Comparison of ENCODE assay signal across 14 mouse cellular contexts in the genomic region with DNA sequence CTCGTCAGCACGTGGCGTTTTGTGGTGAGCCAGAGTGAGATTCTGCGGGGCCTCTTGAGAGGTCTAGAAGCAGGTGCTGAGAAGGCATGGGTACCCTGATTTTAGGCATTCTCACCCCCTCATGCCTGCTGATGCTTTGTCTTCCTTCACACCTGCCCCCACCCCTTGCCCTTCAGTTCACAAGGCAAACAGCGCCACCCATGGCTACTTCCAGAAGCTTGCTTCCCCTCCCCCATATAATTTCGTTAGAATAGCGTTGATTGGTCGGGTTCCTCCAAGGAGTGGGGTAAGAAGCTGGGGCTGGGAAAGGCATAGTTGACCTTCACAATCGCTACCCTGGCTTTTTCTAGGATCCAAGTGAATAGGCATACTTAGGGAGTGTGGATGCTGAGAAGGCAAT. TPM values are rescaled to one million over a fixed set of nuclear protein-coding genes. Genes with fewer than 3 reads are reported as not detected.
DNase-seq lines count a peak whose midpoint lies in the region; ATAC-seq and TF ChIP-seq lines count a peak whose summit lies in the region.
"Had no signal": no experiment of that assay in that cellular context is flagged by ENCODE, and none has a peak within 500 bp of the region (broad histone marks: within the 10 kb centered on the region; RNA-seq: fewer than 3 reads in every experiment).

No protein-coding gene starts in this region.

- no peak overlapping the region for H3K27ac ChIP-seq in heart, postnatal 0 days (ENCODE audit: low read depth)
- H3K27ac ChIP-seq in midbrain, embryonic 10.5 days (replicated peaks), result no peak overlapping the region; the same call in 1 of the 2 replicates
- H3K27ac ChIP-seq in midbrain, embryonic 16.5 days (ENCODE audit: low read length), result no peak overlapping the region
- H3K27ac ChIP-seq: forebrain, embryonic 15.5 days had no signal

- H3K9me3 ChIP-seq in heart, postnatal 0 days (replicated peaks; ENCODE audit: control insufficient read depth, low read length), result no peaks in the 10 kb centered on the region
- H3K9me3 ChIP-seq in midbrain, embryonic 10.5 days (replicated peaks), result no peaks in the 10 kb centered on the region
- no peaks in the 10 kb centered on the region for H3K9me3 ChIP-seq in midbrain, embryonic 16.5 days (replicated peaks; ENCODE audit: control insufficient read depth, low read length, poor library complexity, severe bottlenecking)
- H3K9me3 ChIP-seq: forebrain, embryonic 15.5 days had no signal

- no peak overlapping the region for H3K9ac ChIP-seq in heart, postnatal 0 days (replicated peaks; ENCODE audit: low read depth, low read length)
- no peak overlapping the region for H3K9ac ChIP-seq in midbrain, embryonic 16.5 days (ENCODE audit: low read depth, low read length)
- H3K9ac ChIP-seq: forebrain, embryonic 15.5 days had no signal

- H3K4me3 ChIP-seq in heart, postnatal 0 days (ENCODE audit: low read depth, low read length), result no peak overlapping the region
- H3K4me3 ChIP-seq in midbrain, embryonic 10.5 days, result no peak overlapping the region
- no peak overlapping the region for H3K4me3 ChIP-seq in midbrain, embryonic 16.5 days (ENCODE audit: low read depth, low read length)
- H3K4me3 ChIP-seq: forebrain, embryonic 15.5 days; myocyte had no signal

- peaks cover 15% of the 10 kb centered on the region for H3K4me1 ChIP-seq in heart, postnatal 0 days (ENCODE audit: control insufficient read depth, insufficient read depth)
- peaks cover 37% of the 10 kb centered on the region for H3K4me1 ChIP-seq in midbrain, embryonic 10.5 days
- H3K4me1 ChIP-seq in midbrain, embryonic 16.5 days (ENCODE audit: control insufficient read depth, insufficient read depth, low read length), result peaks cover 19% of the 10 kb centered on the region

- no peak for ATAC-seq in heart, postnatal 0 days (ENCODE audit: insufficient read depth, low read depth)
- no peak for ATAC-seq in midbrain, embryonic 16.5 days
- ATAC-seq: forebrain, embryonic 15.5 days had no signal

- TF ChIP-seq CTCF in heart, postnatal 0 days (IDR thresholded peaks at IDR 0.05; ENCODE audit: low read depth), result peak; percentile 12; the same call in 1 of the 2 replicates

- H3K27me3 ChIP-seq in heart, postnatal 0 days (ENCODE audit: control insufficient read depth, insufficient read depth, low read length), result peaks cover 21% of the 10 kb centered on the region; the same call in 1 of the 2 replicates
- peaks cover 47% of the 10 kb centered on the region for H3K27me3 ChIP-seq in midbrain, embryonic 10.5 days (ENCODE audit: low read depth, poor library complexity, severe bottlenecking)
- no peaks in the 10 kb centered on the region for H3K27me3 ChIP-seq in midbrain, embryonic 16.5 days (ENCODE audit: control insufficient read depth, insufficient read depth, low read depth, low read length)

- no peaks in the 10 kb centered on the region for H3K36me3 ChIP-seq in heart, postnatal 0 days (replicated peaks; ENCODE audit: control insufficient read depth, insufficient read depth, low read length)
- no peaks in the 10 kb centered on the region for H3K36me3 ChIP-seq in midbrain, embryonic 10.5 days
- no peaks in the 10 kb centered on the region for H3K36me3 ChIP-seq in midbrain, embryonic 16.5 days (ENCODE audit: control insufficient read depth, insufficient read depth, low read length)
- H3K36me3 ChIP-seq: forebrain, embryonic 15.5 days had no signal

- WGBS in heart, postnatal 0 days, result 24% methylated on average over 9 of the region's 9 CpGs
- 19% methylated on average over 9 of the region's 9 CpGs for WGBS in midbrain, embryonic 10.5 days
- 17% methylated on average over 9 of the region's 9 CpGs for WGBS in midbrain, embryonic 16.5 days

- H3K4me2 ChIP-seq in heart, postnatal 0 days (ENCODE audit: low read depth, low read length), result no peak overlapping the region
- H3K4me2 ChIP-seq in midbrain, embryonic 16.5 days (ENCODE audit: low read length), result no peak overlapping the region
- H3K4me2 ChIP-seq: forebrain, embryonic 15.5 days had no signal

- no peak for DNase-seq in heart, postnatal 0 days (ENCODE audit: low spot score)
- no peak for DNase-seq in heart, adult 8-10 months (ENCODE audit: low spot score)
- peak; percentile 17 for DNase-seq in midbrain, embryonic 10.5 days (ENCODE audit: low spot score)
- DNase-seq in embryo, embryonic 10.5 days (ENCODE audit: low spot score), result peak; percentile 62
- peak; percentile 45 for DNase-seq in retina, embryonic 14.5 days (ENCODE audit: low spot score)
- no peak for DNase-seq in frontal cortex, postnatal 10 days (ENCODE audit: low spot score in 2 of 2)
- DNase-seq in gastrocnemius, adult 8-10 months (ENCODE audit: low spot score in 2 of 2), result no peak
- DNase-seq: heart, adult 11 months; liver; lung, postnatal 4 days; thymus, postnatal 36 days had no signal

- no peak for TF ChIP-seq EP300 in heart, postnatal 0 days (IDR thresholded peaks at IDR 0.05; ENCODE audit: low read depth)

RNA-seq across cellular contexts. Expression of gene Cdh6, which starts 2.5 kb away (rescaled TPM):
- 0.34 and 0.58 TPM in 2 replicates for total RNA-seq in heart, postnatal 0 days (2014; rRNA removed; ENCODE audit: low replicate concordance)
- polyA plus RNA-seq in heart, postnatal 0 days (2015; fragmentation: Nextera tagmentation; extraction: Ambion mirVana), result 0.40 and 0.64 TPM in 2 replicates
- total RNA-seq in heart, adult 8-10 months (2022), result under 1 TPM; 0.26 to 0.31 (median 0.29) TPM
- polyA plus RNA-seq in midbrain, embryonic 10.5 days (2016; fragmentation: Nextera tagmentation; extraction: Ambion mirVana), result 11.8 and 15.1 TPM in 2 replicates
- 18.8 and 19.7 TPM in 2 replicates for polyA plus RNA-seq in midbrain, embryonic 16.5 days (2015; fragmentation: Nextera tagmentation; extraction: Ambion mirVana)
- under 1 TPM; 0.11 to 0.29 (median 0.15) TPM for total RNA-seq in gastrocnemius, adult 8-10 months (2022)

Comparison
In these comparisons a context has a peak if more than half of its experiments do, and no peak if none do; other contexts are left out.
1. DNase-seq: peak in midbrain, embryonic 10.5 days (single experiment), embryo, embryonic 10.5 days (single experiment) and retina, embryonic 14.5 days (single experiment); none in heart, postnatal 0 days (single experiment), heart, adult 8-10 months (single experiment), frontal cortex, postnatal 10 days (0 of 2) and gastrocnemius, adult 8-10 months (0 of 2).